Mouse (Mus musculus) kidney, postnatal 0 days (tissue): ENCODE data around the gene Prr23a1. TPM values are rescaled to one million over a fixed set of nuclear protein-coding genes. Genes with fewer than 3 reads are reported as not detected.
A peak's percentile ranks its signal among the peaks of the same experiment; 100 is the strongest.
"Not testable (repeated sequence)": the region's sequence is repeated elsewhere in the genome, so short reads cannot be mapped to it uniquely, and the experiment has no call there.

Experiments
- ATAC-seq: fragments of 200-750 bp; cut with Nextera tagmentation; replicated peaks from 2 replicates; pipeline ENCODE4 v1.8.0; 2017; ENCODE audit warnings: low read depth, moderate number of reproducible peaks, moderate TSS enrichment, moderate library complexity; ENCODE audit not compliant: low FRiP score
- DNase-seq: peaks from one replicate; pipeline ENCODE4 v3.0.0-alpha.2; 2016; ENCODE audit warnings: low spot score
- H3K27ac ChIP-seq: fragments of 300-500 bp; sonication (generic); 2 replicates; pipeline ENCODE4 v1.5.1; 2014; ENCODE audit warnings: mild to moderate bottlenecking
- H3K27me3 ChIP-seq: fragments of 300-500 bp; sonication (generic); 2 replicates; pipeline ENCODE4 v1.6.1; 2014; ENCODE audit warnings: low read length, mixed read lengths; ENCODE audit not compliant: insufficient read depth
- H3K36me3 ChIP-seq: fragments of 300-500 bp; sonication (generic); 2 replicates; pipeline ENCODE4 v1.6.1; 2014; ENCODE audit warnings: low read length, mixed read lengths; ENCODE audit not compliant: insufficient read depth
- H3K4me1 ChIP-seq: fragments of 300-500 bp; sonication (generic); replicated peaks from 2 replicates; pipeline ENCODE4 v1.6.1; 2014; ENCODE audit warnings: antibody characterized with exemption, low read length, mixed read lengths; ENCODE audit not compliant: insufficient read depth
- H3K4me2 ChIP-seq: fragments of 300-500 bp; sonication (generic); 2 replicates; pipeline ENCODE4 v1.6.1; 2014; ENCODE audit warnings: mild to moderate bottlenecking, low read length, moderate library complexity, mixed read lengths
- H3K4me3 ChIP-seq: fragments of 300-500 bp; sonication (generic); replicated peaks from 2 replicates; pipeline ENCODE4 v1.5.1; 2014; ENCODE audit warnings: low read depth, low read length
- H3K9ac ChIP-seq: fragments of 300-500 bp; sonication (generic); 2 replicates; pipeline ENCODE4 v1.6.1; 2014; ENCODE audit warnings: low read depth, low read length
- H3K9me3 ChIP-seq: fragments of 300-500 bp; sonication (generic); replicated peaks from 2 replicates; pipeline ENCODE4 v1.6.1; 2016; ENCODE audit warnings: low read length, inconsistent platforms, mixed read lengths
- CTCF ChIP-seq: IDR thresholded peaks from 2 replicates; pipeline ENCODE4 v1.5.1; 2016; ENCODE audit warnings: antibody characterized with exemption, low read depth, mild to moderate bottlenecking, moderate library complexity
- WGBS: fragments of 180-500 bp; shearing (Covaris S2); extraction: QIAGEN DNeasy Blood & Tissue Kit; methylation state at CpG from one replicate; pipeline ENCODE4 v1.1.7; 2014; 5-methylcytosine and 5-hydroxymethylcytosine counted together
- polyA plus RNA-seq: library from polyadenylated mRNA; unstranded; fragments of >200 nt; fragmentation: Nextera tagmentation; extraction: Ambion mirVana; gene quantifications from 2 replicates; pipeline ENCODE4 v1.2.1, GENCODE M21; 2015

The Prr23a1 gene
- polyA plus RNA-seq, result not detected in 2 replicates

- Histone ChIP-seq H3K9ac (no peak within 1 kb of the TSS), H3K4me2 (no peak within 1 kb of the TSS), H3K27ac (no peak within 1 kb of the TSS), H3K4me1 (no peaks in the 10 kb centered on the region), H3K27me3 (no peaks in the 10 kb centered on the region), H3K9me3 (no peaks in the 10 kb centered on the region), H3K4me3 (no peak within 1 kb of the TSS), H3K36me3 (no peaks in the 10 kb centered on the region)
- TF ChIP-seq CTCF, result no peak
- 67% methylated on average over 22 of the region's 22 CpGs for WGBS
- no peak for ATAC-seq
- DNase-seq, result no peak
Measured at GRCm38 (mm10) chr9:98842117-98842516, at the start of gene Prr23a1. TSS of gene Prr23a1 (plus strand) at chr9:98842503.

GRCm38 (mm10) chr9:98799021-98799420 lies 43.3 kb upstream of the Prr23a1 start:
- TF ChIP-seq CTCF, result no peak
- DNase-seq, result no peak
- H3K4me1 ChIP-seq, result no peaks in the 10 kb centered on the region
- H3K4me3 ChIP-seq, result no peak overlapping the region
- no peak for ATAC-seq
- H3K9ac ChIP-seq, result no peak overlapping the region
- H3K4me2 ChIP-seq, result no peak overlapping the region
- WGBS, result 62% methylated on average over 1 of the region's 1 CpGs
- H3K9me3 ChIP-seq, result no peaks in the 10 kb centered on the region
- H3K36me3 ChIP-seq, result no peaks in the 10 kb centered on the region
- H3K27me3 ChIP-seq, result no peaks in the 10 kb centered on the region
- no peak overlapping the region for H3K27ac ChIP-seq

DNA sequence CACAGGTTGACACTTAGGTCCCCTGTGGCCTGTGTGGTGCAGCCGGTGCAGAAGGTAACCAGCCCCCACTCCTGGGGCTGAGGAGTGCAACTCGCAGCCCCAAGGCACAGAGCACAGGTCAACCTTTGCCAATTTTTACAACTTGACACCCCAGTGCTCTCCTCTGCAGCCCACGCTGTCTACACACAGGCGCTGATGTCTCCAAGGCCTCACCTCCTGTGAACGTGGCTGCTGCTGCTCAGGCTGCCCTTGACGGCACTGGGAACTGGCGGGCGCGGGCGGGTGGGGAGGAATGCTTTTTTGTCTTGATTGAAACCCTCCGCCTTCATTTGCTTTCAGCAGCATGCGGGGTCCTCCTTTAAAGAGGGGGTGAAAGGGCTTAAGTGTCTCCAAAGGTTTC lies 38.3 kb upstream of the Prr23a1 start:
- WGBS, result 39% methylated on average over 12 of the region's 12 CpGs
- Histone ChIP-seq H3K4me3 (no peak overlapping the region), H3K27ac (no peak overlapping the region), H3K9ac (no peak overlapping the region), H3K27me3 (no peaks in the 10 kb centered on the region), H3K4me1 (no peaks in the 10 kb centered on the region), H3K9me3 (no peaks in the 10 kb centered on the region), H3K4me2 (no peak overlapping the region), H3K36me3 (no peaks in the 10 kb centered on the region)
- no peak for TF ChIP-seq CTCF
- no peak for DNase-seq
- no peak for ATAC-seq

GRCm38 (mm10) chr9:98805511-98805910 lies 36.8 kb upstream of the Prr23a1 start:
- H3K4me2 ChIP-seq, result no peak overlapping the region
- 64% methylated on average over 15 of the region's 15 CpGs for WGBS
- no peak overlapping the region for H3K27ac ChIP-seq
- no peaks in the 10 kb centered on the region for H3K9me3 ChIP-seq
- H3K4me3 ChIP-seq, result no peak overlapping the region
- ATAC-seq, result no peak
- TF ChIP-seq CTCF, result no peak
- H3K27me3 ChIP-seq, result no peaks in the 10 kb centered on the region
- H3K4me1 ChIP-seq, result no peaks in the 10 kb centered on the region
- DNase-seq, result no peak
- no peak overlapping the region for H3K9ac ChIP-seq
- no peaks in the 10 kb centered on the region for H3K36me3 ChIP-seq

DNA sequence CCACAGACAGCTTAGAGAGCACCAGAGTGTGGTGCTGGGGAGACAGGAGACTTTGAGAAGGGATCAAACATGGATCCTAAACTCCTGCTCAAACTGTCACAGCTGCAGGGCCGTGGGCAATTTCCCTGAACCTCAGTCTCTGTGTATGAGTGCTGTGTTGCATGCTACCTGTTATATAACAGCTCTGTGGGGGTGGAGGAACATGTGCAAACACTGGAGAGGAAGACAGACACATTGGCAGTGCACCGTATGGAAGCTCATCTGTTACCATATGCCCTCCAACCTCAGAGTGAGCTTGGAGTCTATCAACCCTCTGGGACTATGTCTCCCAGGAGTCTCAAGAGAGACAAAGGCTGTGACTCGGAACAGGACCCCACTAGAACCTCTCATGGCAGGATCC lies 36.4 kb upstream of the Prr23a1 start:
- Histone ChIP-seq H3K9me3 (no peaks in the 10 kb centered on the region), H3K27me3 (no peaks in the 10 kb centered on the region), H3K9ac (no peak overlapping the region), H3K27ac (no peak overlapping the region), H3K4me1 (no peaks in the 10 kb centered on the region), H3K4me3 (no peak overlapping the region), H3K4me2 (no peak overlapping the region), H3K36me3 (no peaks in the 10 kb centered on the region)
- DNase-seq (no peak), ATAC-seq (no peak)
- 87% methylated on average over 3 of the region's 3 CpGs for WGBS
- no peak for TF ChIP-seq CTCF

- WGBS, result 75% methylated on average over 8 of the region's 8 CpGs
- H3K9me3 ChIP-seq, result no peaks in the 10 kb centered on the region
- no peaks in the 10 kb centered on the region for H3K4me1 ChIP-seq
- H3K36me3 ChIP-seq, result no peaks in the 10 kb centered on the region
- no peaks in the 10 kb centered on the region for H3K27me3 ChIP-seq
- H3K27ac ChIP-seq, result no peak overlapping the region
- DNase-seq (no peak), ATAC-seq (no peak)
- H3K4me3 ChIP-seq, result no peak overlapping the region
- no peak overlapping the region for H3K4me2 ChIP-seq
- no peak for TF ChIP-seq CTCF
- no peak overlapping the region for H3K9ac ChIP-seq
Measured at GRCm38 (mm10) chr9:98807631-98808030, 34.7 kb upstream of the Prr23a1 start.

DNA sequence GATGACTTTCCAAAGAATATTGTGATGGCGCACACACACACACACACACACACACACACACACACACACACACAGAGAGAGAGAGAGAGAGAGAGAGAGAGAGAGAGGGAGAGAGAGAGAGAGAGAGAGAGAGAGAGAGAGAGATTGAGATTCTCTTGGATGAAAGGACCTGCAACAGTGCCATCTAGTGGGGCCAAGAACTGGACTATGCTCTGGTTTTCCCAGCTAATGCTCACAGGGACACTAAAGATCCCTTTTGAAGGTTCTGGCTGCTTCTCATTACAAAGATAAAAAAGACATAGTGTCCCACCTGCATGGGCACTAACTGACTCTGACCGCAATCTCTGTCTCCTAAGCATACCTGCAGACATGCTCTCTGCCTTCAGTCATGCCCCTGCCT lies 32.8 kb upstream of the Prr23a1 start:
- H3K9me3 ChIP-seq, H3K4me2 ChIP-seq, H3K9ac ChIP-seq, ATAC-seq, H3K27ac ChIP-seq, H3K4me1 ChIP-seq, H3K4me3 ChIP-seq, H3K36me3 ChIP-seq, H3K27me3 ChIP-seq: not testable (repeated sequence)
- WGBS, result 81% methylated on average over 2 of the region's 2 CpGs
- peak; percentile 67 for DNase-seq
- peak; percentile 74 for TF ChIP-seq CTCF
